Mouse (Mus musculus): Measurements from ENCODE around the gene Otulinl.

DNA sequence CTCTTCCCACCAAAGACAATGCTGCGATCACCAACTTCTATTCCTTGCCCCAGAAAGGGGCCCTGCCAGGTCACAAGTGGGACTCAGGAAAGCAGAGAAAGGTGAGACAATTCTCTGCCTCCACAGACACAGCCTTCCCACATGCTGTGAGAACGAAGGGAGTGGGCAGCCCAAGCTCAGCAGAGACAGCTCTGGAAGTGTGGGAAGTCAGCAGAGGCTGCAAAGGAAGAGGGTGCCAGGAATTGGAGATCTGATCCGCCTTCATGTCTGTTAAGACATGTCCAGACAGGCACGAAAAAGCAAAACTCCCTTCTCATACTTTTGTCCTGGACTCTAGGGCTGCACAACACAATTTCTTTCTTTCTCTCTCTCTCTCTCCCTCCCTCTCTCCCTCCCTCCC, 12.1 kb downstream of the Otulinl start:
- TF ChIP-seq MYOD1 (IDR thresholded peaks at IDR 0.05; ENCODE audit: control insufficient read depth, insufficient read length, low read depth) = no peak
- TF ChIP-seq CTCF (IDR thresholded peaks at IDR 0.05; ENCODE audit: control insufficient read depth, insufficient read depth, insufficient read length) = no peak
- no peak for TF ChIP-seq MAX (IDR thresholded peaks at IDR 0.05)
- TF ChIP-seq USF1 (IDR thresholded peaks at IDR 0.05; ENCODE audit: low read depth) = no peak
- no peak for TF ChIP-seq CEBPB (IDR thresholded peaks at IDR 0.05; ENCODE audit: low read depth)

Measured in C2C12 (cell line).